Mouse (Mus musculus) thymus, adult 2 months (tissue): Measurements from ENCODE around the gene Pafah1b2. TPM values are rescaled to one million over a fixed set of nuclear protein-coding genes. Genes with fewer than 3 reads are reported as not detected.

ENCODE experiments used
- DNase-seq: peaks from one replicate; pipeline ENCODE4 v3.0.0; 2021
- H3K27ac ChIP-seq: fragments of 200-500 bp; 2 replicates; pipeline ENCODE4 v1.5.1; 2012; ENCODE audit warnings: low read length, control low read depth; ENCODE audit not compliant: control insufficient read depth, insufficient read depth
- H3K27me3 ChIP-seq: fragments of 200-500 bp; 2 replicates; pipeline ENCODE4 v1.6.1; 2012; ENCODE audit warnings: mild to moderate bottlenecking, low read length, moderate library complexity, mixed read lengths; ENCODE audit not compliant: control insufficient read depth, insufficient read depth
- H3K36me3 ChIP-seq: fragments of 200-500 bp; 2 replicates; pipeline ENCODE4 v1.6.1; 2012; ENCODE audit warnings: mild to moderate bottlenecking, low read length, moderate library complexity; ENCODE audit not compliant: control insufficient read depth, insufficient read depth
- H3K4me1 ChIP-seq: fragments of 200-500 bp; replicated peaks from 2 replicates; pipeline ENCODE4 v1.6.1; 2012; ENCODE audit warnings: low read length; ENCODE audit not compliant: control insufficient read depth, insufficient read depth
- H3K4me3 ChIP-seq: fragments of 200-500 bp; 2 replicates; pipeline ENCODE4 v1.5.1; 2012; ENCODE audit warnings: mild to moderate bottlenecking, low read length, control low read depth, moderate library complexity; ENCODE audit not compliant: control insufficient read depth, insufficient read depth
- CTCF ChIP-seq: fragments of 200-500 bp; IDR thresholded peaks from 2 replicates; pipeline ENCODE4 v1.5.1; 2012; ENCODE audit warnings: mild to moderate bottlenecking, control low read depth, low read length, moderate library complexity, borderline replicate concordance; ENCODE audit not compliant: control insufficient read depth, poor library complexity, insufficient read depth; ENCODE audit errors: extremely low read depth
- POLR2A ChIP-seq: fragments of 200-500 bp; IDR thresholded peaks from 2 replicates; pipeline ENCODE4 v1.6.1; 2012; ENCODE audit warnings: mild to moderate bottlenecking, low read length, control low read depth, moderate library complexity; ENCODE audit not compliant: control insufficient read depth, poor library complexity, insufficient read depth; ENCODE audit errors: extremely low read depth
- WGBS: fragments of 180-500 bp; shearing (Covaris S2); methylation state at CpG from one replicate; pipeline ENCODE4 v1.1.7; 2018; 5-methylcytosine and 5-hydroxymethylcytosine counted together
- polyA plus RNA-seq: library from polyadenylated mRNA; depleted of rRNA; stranded (reverse); fragments of >200 nt; gene quantifications from 2 replicates; pipeline ENCODE4 v1.2.3, GENCODE M21; 2012; rRNA removed

Gene Pafah1b2
- 24.4 and 27.3 TPM in 2 replicates for polyA plus RNA-seq

- H3K4me3 ChIP-seq: peak within 1 kb of the TSS; percentile 64
- no peak within 1 kb of the TSS for H3K27ac ChIP-seq
- 0 out of 2 replicates have a peak, but pooled peaks have one; percentile 17 for TF ChIP-seq POLR2A
- TF ChIP-seq CTCF: peak; percentile 88; the same call in 1 of the 2 replicates
- 5% methylated on average over 75 of the region's 78 CpGs for WGBS
- no peaks in the 10 kb centered on the region for H3K36me3 ChIP-seq
- DNase-seq: peak; percentile 95
- peaks cover 19% of the 10 kb centered on the region for H3K4me1 ChIP-seq
- no peaks in the 10 kb centered on the region for H3K27me3 ChIP-seq
Observed at GRCm38 (mm10) chr9:46012091-46013008, at the start of gene Pafah1b2, which contains the start of gene Sik3. Pafah1b2 (minus strand) TSS chr9:46012690. Sik3 (plus strand) TSS chr9:46012820.

- 0 out of 2 replicates have a peak, but pooled peaks cover 3% of the 10 kb centered on the region for H3K4me1 ChIP-seq
- H3K4me3 ChIP-seq: no peak overlapping the region
- DNase-seq: no peak
- H3K27ac ChIP-seq: no peak overlapping the region
- WGBS: 94% methylated on average over 9 of the region's 9 CpGs
- H3K27me3 ChIP-seq: no peaks in the 10 kb centered on the region
- TF ChIP-seq POLR2A (no peak), CTCF (no peak)
- no peaks in the 10 kb centered on the region for H3K36me3 ChIP-seq
Observed at GRCm38 (mm10) chr9:46061696-46062425, 49.4 kb upstream of the Pafah1b2 start.

DNA sequence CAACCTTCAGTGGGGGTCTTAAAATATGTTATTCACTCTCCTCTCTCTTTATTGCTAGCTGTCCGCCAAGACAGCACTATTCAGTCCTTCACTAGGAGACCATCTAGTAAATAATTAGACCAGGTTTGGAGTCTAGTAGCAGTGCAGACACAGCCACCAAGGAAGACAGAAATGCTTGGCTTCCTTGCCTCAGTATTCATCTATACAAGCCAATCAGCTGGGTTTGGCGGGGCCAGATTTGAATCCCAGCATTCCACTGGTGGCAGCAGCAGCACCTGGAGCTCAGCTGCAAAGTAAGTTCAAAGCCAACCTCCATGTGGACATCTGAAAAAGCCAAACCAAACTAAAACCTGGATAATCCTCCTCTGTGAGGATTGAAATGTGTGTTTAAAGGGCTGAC lies 47.8 kb upstream of the Pafah1b2 start:
- DNase-seq: no peak

GRCm38 (mm10) chr9:46058065-46058464 lies 45.6 kb upstream of the Pafah1b2 start:
- Histone ChIP-seq H3K27ac (no peak overlapping the region), H3K27me3 (no peaks in the 10 kb centered on the region), H3K4me3 (no peak overlapping the region), H3K4me1 (0 out of 2 replicates have a peak, but pooled peaks cover 3% of the 10 kb centered on the region), H3K36me3 (no peaks in the 10 kb centered on the region)
- 39% methylated on average over 3 of the region's 3 CpGs for WGBS
- TF ChIP-seq POLR2A (no peak), CTCF (no peak)
- DNase-seq: no peak

More for the DNA sequence above, 47.8 kb upstream of the Pafah1b2 start:
- Histone ChIP-seq H3K4me1 (0 out of 2 replicates have a peak, but pooled peaks cover 3% of the 10 kb centered on the region), H3K36me3 (no peaks in the 10 kb centered on the region), H3K4me3 (no peak overlapping the region), H3K27me3 (no peaks in the 10 kb centered on the region), H3K27ac (no peak overlapping the region)
- 97% methylated on average over 2 of the region's 2 CpGs for WGBS
- TF ChIP-seq POLR2A (no peak), CTCF (no peak)

DNA sequence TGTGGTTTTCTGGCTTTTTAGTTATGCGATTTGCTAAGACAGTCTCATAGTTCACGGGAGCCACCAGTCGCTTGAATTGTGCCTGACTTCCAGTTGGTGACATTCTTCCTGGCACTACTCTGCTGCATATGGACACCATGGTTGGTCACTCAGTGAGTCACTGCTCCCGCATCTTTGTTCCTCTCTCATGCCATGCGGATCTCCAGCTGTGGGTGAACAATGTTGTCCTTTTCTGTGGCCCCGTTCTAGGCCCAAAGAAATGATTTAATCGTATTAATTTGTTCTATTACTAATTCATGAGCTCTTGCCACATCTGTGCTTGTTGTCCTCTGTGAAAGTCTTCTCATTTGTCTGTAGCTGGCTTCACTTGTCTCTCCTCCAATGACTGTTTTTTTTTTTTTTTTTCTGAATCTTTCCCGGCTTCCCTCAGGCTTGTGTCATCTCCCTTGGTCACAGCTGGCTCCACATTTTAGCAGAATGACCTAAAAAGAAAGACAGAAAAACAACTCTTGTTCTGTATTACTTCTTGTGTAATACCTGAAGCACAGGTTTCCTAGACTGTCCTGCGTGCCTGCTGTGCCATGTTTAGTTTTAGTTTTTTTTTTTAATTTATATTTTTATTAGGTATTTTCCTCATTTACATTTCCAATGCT lies 40.6 kb upstream of the Pafah1b2 start:
- H3K27me3 ChIP-seq: no peaks in the 10 kb centered on the region
- no peak overlapping the region for H3K27ac ChIP-seq
- H3K4me3 ChIP-seq: no peak overlapping the region
- no peak for TF ChIP-seq POLR2A
- TF ChIP-seq CTCF: no peak
- DNase-seq: no peak
- 0 out of 2 replicates have a peak, but pooled peaks cover 3% of the 10 kb centered on the region for H3K4me1 ChIP-seq
- H3K36me3 ChIP-seq: no peaks in the 10 kb centered on the region
- WGBS: 94% methylated on average over 9 of the region's 9 CpGs

DNA sequence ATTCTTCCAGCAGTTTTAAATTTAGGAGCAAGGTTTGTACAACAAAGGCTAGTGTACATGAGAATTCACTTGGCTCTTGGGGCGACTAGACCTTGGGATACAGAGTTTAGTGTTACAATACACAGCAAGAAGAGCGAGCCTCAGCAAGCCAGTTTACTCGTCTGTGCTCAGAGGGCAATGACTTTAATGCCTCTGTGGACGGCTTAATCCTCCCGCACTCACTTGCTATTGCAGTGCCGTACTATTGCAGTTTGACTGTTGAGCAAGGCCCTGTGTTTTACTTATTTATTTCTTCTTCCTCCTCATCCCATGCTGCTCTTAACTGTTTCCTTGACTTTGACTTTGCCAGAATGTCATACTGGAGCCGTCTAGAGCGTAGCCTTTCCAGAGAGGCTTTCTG lies 37.7 kb upstream of the Pafah1b2 start:
- H3K27ac ChIP-seq: no peak overlapping the region
- no peak overlapping the region for H3K4me3 ChIP-seq
- no peak for DNase-seq
- TF ChIP-seq CTCF: no peak
- no peak for TF ChIP-seq POLR2A
- H3K4me1 ChIP-seq: 0 out of 2 replicates have a peak, but pooled peaks cover 3% of the 10 kb centered on the region
- H3K36me3 ChIP-seq: no peaks in the 10 kb centered on the region
- 96% methylated on average over 8 of the region's 8 CpGs for WGBS
- H3K27me3 ChIP-seq: no peaks in the 10 kb centered on the region
